Mouse (Mus musculus) adrenal gland, adult 8-10 months (tissue): ENCODE measurements around the gene A630089N07Rik. TPM values are rescaled to one million over a fixed set of nuclear protein-coding genes. Genes with fewer than 3 reads are reported as not detected.

Experiments
- DNase-seq: peaks from one replicate; pipeline ENCODE4 v3.0.0; 2022
- total RNA-seq, 4 experiments: library from RNA; stranded (reverse); gene quantifications; 2 replicates each; pipeline ENCODE4 v1.2.4; 2022

A630089N07Rik gene
- total RNA-seq, 4 experiments from 2014 or later: 7.7 to 13.7 (median 9.3) TPM

GRCm38 (mm10) chr16:97961381-97962150 lies 120.7 kb downstream of the A630089N07Rik start:
- DNase-seq: peak; percentile 31

DNA sequence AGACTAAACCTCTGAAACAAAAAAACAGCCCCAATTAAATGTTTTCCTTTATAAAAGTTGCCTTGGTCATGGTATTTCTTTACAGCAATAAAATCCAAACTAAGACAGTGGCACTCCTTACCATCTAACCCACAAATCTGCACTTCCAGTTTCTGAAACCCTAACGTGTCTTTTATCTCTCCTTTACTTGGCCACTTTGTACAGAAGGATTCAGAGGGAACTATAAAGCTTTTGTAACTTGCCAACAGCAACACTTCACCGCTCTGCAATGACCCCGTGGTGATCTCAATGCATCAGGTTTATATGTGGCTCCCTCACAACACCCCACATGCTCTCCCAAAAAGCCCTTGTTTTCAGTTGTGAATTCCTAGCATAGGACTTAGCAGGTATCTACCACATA lies 121.9 kb downstream of the A630089N07Rik start:
- no peak for DNase-seq

GRCm38 (mm10) chr16:97958401-97958973 lies 123.8 kb downstream of the A630089N07Rik start:
- no peak for DNase-seq

DNA sequence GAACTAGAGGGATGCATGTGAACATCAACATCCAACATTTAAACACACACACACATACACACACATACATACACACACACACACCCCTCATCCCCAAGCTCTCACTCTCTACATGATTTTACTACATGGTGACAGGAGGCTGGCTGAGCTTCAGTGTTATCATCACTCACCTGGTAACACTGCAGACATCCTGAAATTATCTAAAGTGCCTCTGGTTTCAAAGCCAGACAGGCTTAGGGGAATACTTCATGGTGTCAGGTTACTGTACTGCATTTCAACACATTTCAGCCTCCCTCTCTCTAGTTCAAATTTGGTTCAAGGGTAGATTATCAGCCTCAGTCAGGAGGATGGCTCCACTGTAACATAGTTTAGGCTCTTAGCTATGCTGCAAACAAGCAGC lies 124.6 kb downstream of the A630089N07Rik start:
- no peak for DNase-seq

- DNase-seq: no peak
Measured at GRCm38 (mm10) chr16:97956011-97956410, 126.2 kb downstream of the A630089N07Rik start.

GRCm38 (mm10) chr16:97953300-97953699 lies 128.9 kb downstream of the A630089N07Rik start:
- no peak for DNase-seq

- no peak for DNase-seq
Measured at GRCm38 (mm10) chr16:97952801-97953200, 129.4 kb downstream of the A630089N07Rik start.

GRCm38 (mm10) chr16:97952371-97952770 lies 129.9 kb downstream of the A630089N07Rik start:
- no peak for DNase-seq

Other genes with a start within 250 kb of the A630089N07Rik start
- gene Prdm15, start 230.6 kb downstream of the A630089N07Rik start, total RNA-seq: 10 to 100 TPM in 3 of 4 experiments, 1 to 10 TPM in 1; 8.8 to 17.4 (median 16.7) TPM
- 10 to 100 TPM; 15.2 to 23.5 (median 20.8) TPM for gene C2cd2, start 119.9 kb downstream of the A630089N07Rik start, total RNA-seq
- gene Zbtb21, start 119.8 kb downstream of the A630089N07Rik start, total RNA-seq: 10 to 100 TPM; 28.3 to 48.0 (median 36.4) TPM
- gene B230307C23Rik, start 85.1 kb downstream of the A630089N07Rik start, total RNA-seq: 10 to 100 TPM; 44.5 to 64.9 (median 50.7) TPM